Mouse (Mus musculus) mouse trophoblast stem cell (cell line): ENCODE measurements around the gene Adsl.

Experiments
- in situ Hi-C, 2 experiments: fragments of 300-500 bp; cut with MseI, MboI; formaldehyde crosslinking; loops; 2 replicates in 1 of 2; 3 replicates in 1 of 2; pipeline ENCODE4 v1.15.1; 2025

Adsl gene

DNA sequence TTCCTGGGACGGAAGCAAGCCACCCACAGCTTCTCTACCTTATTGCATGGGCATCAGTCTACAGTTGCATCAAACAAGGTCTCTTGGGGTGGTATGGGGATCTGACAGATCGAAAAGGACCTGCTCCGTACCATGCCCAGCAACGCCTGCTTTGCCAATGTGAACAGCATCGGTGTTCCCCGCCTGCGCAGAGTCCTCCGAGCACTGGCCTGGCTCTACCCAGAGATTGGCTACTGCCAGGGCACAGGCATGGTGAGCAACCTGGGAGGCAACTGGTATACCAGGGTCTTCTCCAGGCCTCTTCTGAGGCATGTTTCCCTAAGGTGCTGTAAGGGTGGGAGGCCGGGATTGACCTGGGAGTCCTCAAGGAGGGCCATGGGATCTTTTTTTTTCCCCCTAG lies 59.0 kb downstream of the Adsl start:
- in situ Hi-C loops = no loop called here

DNA sequence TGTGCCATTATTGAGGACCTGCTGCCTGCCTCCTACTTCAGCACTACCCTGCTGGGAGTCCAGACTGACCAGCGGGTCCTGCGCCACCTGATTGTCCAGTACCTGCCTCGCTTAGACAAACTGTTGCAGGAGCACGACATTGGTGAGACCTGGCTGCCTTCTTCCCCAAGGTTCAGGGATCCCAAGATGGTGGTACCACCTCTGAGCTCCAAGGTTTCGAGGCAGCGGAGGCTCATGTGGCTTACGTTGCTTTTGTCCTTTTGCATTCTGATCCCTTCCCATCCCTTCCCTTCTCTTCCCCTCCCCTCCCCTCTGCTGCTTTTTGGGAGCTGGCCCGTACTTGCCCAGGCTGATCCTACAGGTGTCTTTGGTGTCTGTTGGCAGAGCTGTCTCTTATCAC lies 59.6 kb downstream of the Adsl start:
- in situ Hi-C loops = no loop called here

DNA sequence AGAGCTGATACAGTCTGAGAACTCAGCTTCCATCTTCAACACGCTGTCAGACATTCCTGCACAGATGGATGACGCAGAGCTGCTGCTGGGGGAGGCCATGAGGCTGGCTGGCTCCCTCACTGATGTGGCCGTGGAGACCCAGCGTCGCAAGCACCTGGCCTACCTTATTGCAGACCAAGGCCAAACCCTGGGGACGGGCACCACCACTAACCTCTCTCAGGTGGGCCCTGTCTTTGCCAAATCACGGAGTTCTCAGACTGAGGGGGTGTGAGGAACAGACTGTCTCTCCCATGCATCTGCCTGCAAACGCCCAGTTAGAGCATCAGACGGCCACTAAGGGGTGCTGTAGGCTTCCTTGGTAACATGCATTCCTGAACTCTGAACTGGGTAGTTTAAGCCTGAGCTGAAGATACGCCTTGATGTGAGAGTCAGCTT lies 60.4 kb downstream of the Adsl start:
- in situ Hi-C loops = no loop called here

DNA sequence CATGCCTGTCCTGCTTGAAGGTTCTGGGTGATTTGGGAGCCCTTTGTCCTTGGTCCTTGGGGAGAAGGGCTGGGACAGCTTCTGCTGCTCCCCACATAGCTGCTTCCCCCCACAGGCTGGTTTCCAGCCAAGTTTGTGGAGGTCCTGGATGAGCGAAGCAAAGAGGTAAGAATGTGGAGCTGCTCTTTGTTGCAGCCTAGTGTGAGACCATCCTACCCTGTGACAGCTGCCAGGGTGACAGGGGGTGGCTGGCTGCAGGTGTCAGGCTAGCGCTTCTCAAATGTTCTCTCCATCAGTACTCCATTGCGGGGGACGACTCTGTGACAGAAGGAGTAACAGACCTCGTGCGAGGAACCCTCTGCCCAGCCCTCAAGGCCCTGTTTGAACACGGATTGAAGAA lies 61.8 kb downstream of the Adsl start:
- in situ Hi-C loops = no loop called here

DNA sequence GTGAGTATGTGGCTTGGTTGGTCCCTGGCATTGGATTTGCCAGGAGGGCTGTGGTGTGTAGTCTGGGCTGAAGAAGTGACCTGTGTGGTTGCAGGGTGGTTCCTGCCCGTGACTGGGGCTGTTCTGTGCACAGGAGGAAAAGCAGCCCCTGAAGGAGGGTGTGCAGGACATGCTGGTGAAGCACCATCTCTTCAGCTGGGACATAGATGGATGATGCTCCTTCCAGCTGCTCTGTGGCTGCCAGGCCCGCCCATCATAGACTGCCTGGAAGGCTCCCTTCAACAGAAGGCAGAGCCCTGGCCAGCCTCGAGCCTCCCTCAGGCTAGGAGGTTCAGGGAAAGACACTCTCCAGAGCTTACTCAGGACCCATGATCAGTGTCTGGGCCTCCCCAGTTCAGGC lies 63.2 kb downstream of the Adsl start:
- in situ Hi-C loops = no loop called here

DNA sequence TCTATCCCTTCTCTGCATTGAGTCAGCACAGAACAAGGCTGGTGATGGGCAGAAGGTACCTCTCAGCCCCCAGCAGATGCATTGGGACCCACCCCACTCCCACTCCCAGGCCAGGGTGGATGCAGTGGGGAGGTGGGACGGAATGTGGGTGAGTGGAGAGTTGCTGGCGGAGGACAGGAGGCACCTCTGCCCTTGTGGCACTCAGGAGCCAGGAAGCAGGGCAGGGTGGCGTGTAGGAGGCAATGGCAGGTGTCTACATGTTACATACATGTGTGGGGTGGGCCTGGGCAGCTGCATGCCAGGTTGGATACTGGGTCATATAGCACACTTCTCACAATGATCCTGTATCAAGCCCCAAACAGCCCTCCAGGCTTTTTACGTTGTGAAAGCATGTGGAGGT lies 64.1 kb downstream of the Adsl start:
- in situ Hi-C loops = no loop called here

DNA sequence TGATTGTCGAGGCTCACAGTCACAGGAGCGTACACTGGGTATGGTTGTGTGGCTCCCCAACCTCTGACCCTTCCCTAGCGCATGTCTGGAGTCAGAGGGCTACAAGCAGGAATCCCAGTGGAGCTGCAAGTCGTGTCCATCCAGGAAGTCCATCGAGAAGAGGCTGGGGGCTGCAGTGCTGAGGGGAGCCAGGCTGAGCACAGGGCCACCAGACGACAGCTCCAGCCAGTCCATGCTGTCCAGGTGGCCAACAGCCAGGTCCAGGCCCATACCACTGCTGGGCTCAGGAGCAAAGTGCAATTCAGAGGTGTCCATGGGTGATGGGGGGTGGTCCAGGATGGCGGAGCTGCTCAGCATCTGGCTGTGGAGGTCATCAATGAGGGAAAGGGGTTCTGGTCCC lies 64.9 kb downstream of the Adsl start:
- in situ Hi-C loops = no loop called here

DNA sequence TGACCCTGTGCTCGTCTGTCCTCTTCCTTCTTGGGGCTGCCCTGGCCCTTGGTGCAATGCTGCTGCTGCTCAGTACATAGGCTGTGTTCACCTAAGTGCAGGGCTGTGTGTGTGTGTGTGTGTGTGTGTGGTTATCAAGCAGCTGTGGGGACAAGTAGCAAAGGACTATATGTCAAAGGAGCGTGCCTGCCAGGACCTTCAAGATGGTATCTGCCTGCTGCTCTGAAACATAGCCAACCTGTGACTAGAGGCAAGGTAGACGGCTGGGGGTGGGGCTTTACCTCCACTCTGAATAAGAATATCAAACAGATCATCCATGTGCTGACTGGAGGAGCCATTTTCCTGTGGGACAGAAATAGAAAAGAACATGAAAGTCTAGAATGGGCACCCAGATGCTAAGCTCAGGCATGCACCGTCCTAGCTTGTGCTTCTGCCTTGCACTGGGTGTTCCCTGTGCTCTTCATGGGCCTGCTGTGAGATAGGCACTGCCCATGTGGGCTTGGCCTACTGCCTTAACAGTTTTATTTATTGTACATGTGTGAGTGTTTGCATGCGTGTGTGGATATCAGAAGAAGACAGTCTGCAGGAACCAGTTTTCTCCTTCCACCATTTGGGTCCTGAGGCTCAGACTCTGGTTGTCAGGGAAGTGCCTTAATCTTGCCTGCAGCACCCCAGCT lies 66.9 kb downstream of the Adsl start:
- in situ Hi-C loops = no loop called here

DNA sequence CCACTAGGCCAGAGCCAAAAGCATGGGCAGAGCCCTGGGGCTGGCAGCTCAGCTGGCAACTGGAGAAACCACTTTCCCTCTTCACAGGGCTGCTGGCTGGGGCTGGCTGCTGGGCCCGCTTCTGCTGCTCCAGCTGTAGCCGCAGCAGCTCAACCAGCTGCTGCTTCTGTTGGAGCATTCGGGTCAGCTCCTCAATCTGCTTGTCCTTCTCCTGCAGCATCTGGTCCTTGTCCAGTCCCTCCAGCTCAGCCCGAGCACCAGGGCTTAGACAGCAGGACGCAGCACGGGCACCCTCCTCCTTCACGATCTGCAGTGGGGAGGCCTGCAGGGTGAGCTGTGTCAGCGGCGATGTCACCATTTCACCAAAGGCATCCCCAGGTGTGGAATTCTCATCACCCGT lies 68.2 kb downstream of the Adsl start:
- in situ Hi-C loops = no loop called here

DNA sequence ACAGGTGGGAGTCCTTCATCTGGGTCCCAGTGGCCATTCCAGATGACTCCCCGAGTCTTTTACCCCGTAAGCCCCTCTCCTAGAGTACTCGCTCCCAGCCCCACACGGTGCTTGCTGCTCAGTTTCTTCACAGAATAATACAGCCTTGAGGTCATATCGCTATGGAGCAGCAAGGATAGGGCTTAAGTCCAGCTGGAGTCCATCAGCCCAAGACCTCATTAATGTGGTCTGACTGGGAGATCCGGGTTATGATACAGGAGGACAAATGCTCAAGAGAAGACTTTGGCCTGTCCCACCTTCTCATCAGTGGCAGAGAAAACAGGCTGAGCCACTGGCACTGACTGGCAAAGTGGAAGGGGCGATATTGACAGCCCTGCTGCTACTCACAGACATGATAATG lies 69.0 kb downstream of the Adsl start:
- in situ Hi-C loops = no loop called here
